Mouse (Mus musculus) CD4-positive helper T cell, adult 2 months (primary cell): ENCODE results near the gene Igfbpl1.

Experiments used
- DNase-seq: peaks from one replicate; pipeline ENCODE4 v3.0.0-alpha.2; 2012; ENCODE audit warnings: low read depth, missing footprints, low spot score

Igfbpl1 gene

GRCm38 (mm10) chr4:45826275-45827040, at the start of gene Igfbpl1:
TSS of gene Igfbpl1 (minus strand) at chr4:45826923.
- DNase-seq = no peak

- DNase-seq = no peak
Measured at GRCm38 (mm10) chr4:45872147-45872546, 45.4 kb upstream of the Igfbpl1 start.

GRCm38 (mm10) chr4:45869021-45869815, 42.5 kb upstream of the Igfbpl1 start:
- no peak for DNase-seq

GRCm38 (mm10) chr4:45867416-45867815, 40.7 kb upstream of the Igfbpl1 start:
- no peak for DNase-seq

GRCm38 (mm10) chr4:45861160-45861559, 34.4 kb upstream of the Igfbpl1 start:
- no peak for DNase-seq

- DNase-seq = peak; percentile 13
Measured at GRCm38 (mm10) chr4:45855803-45856424, 29.2 kb upstream of the Igfbpl1 start.

GRCm38 (mm10) chr4:45853496-45854246, 26.9 kb upstream of the Igfbpl1 start:
- DNase-seq = no peak

GRCm38 (mm10) chr4:45851640-45852051, 24.9 kb upstream of the Igfbpl1 start:
- DNase-seq = no peak

GRCm38 (mm10) chr4:45849419-45849818, 22.7 kb upstream of the Igfbpl1 start:
- DNase-seq = no peak

GRCm38 (mm10) chr4:45848825-45849156, 22.1 kb upstream of the Igfbpl1 start:
- DNase-seq = no peak

GRCm38 (mm10) chr4:45848109-45848824, 21.5 kb upstream of the Igfbpl1 start, which contains the start of gene Stra6l:
TSS of gene Stra6l (plus strand) at chr4:45848664.
- DNase-seq = no peak

GRCm38 (mm10) chr4:45846263-45846662, 19.5 kb upstream of the Igfbpl1 start:
- no peak for DNase-seq

- DNase-seq = peak; percentile 48
Measured at GRCm38 (mm10) chr4:45844355-45844754, 17.6 kb upstream of the Igfbpl1 start.

- DNase-seq = no peak
Measured at GRCm38 (mm10) chr4:45833461-45833860, 6.7 kb upstream of the Igfbpl1 start.

GRCm38 (mm10) chr4:45831996-45832395, 5.3 kb upstream of the Igfbpl1 start:
- no peak for DNase-seq

GRCm38 (mm10) chr4:45829907-45830759, 3.4 kb upstream of the Igfbpl1 start:
- DNase-seq = no peak

GRCm38 (mm10) chr4:45824761-45825556, 1.8 kb downstream of the Igfbpl1 start:
- no peak for DNase-seq

- no peak for DNase-seq
Measured at GRCm38 (mm10) chr4:45824049-45824760, 2.5 kb downstream of the Igfbpl1 start.
